Mouse (Mus musculus) embryonic facial prominence, embryonic 14.5 days (tissue): ENCODE results near the gene Lmntd1. TPM values are rescaled to one million over a fixed set of nuclear protein-coding genes. Genes with fewer than 3 reads are reported as not detected.

Experiments used
- ATAC-seq: fragments of 200-750 bp; cut with Nextera tagmentation; 2 replicates; pipeline ENCODE4 v1.8.0; 2017; ENCODE audit warnings: low read depth, moderate number of reproducible peaks, moderate TSS enrichment
- DNase-seq: peaks from one replicate; pipeline ENCODE4 v3.0.0-alpha.2; 2015; ENCODE audit warnings: low spot score
- H3K27ac ChIP-seq: fragments of 300-500 bp; sonication (generic); replicated peaks from 2 replicates; pipeline ENCODE4 v1.5.1; 2014; ENCODE audit warnings: low read depth, mild to moderate bottlenecking, low read length, moderate library complexity
- H3K27me3 ChIP-seq: fragments of 300-500 bp; sonication (generic); replicated peaks from 2 replicates; pipeline ENCODE4 v1.6.1; 2014; ENCODE audit warnings: low read length; ENCODE audit not compliant: control insufficient read depth, insufficient read depth
- H3K36me3 ChIP-seq: fragments of 300-500 bp; sonication (generic); 2 replicates; pipeline ENCODE4 v1.6.1; 2014; ENCODE audit warnings: low read length, mixed read lengths; ENCODE audit not compliant: control insufficient read depth, insufficient read depth
- H3K4me1 ChIP-seq: fragments of 300-500 bp; sonication (generic); 2 replicates; pipeline ENCODE4 v1.6.1; 2014; ENCODE audit warnings: antibody characterized with exemption, low read length; ENCODE audit not compliant: control insufficient read depth, insufficient read depth
- H3K4me2 ChIP-seq: fragments of 300-500 bp; sonication (generic); 2 replicates; pipeline ENCODE4 v1.6.1; 2014; ENCODE audit warnings: low read depth, mild to moderate bottlenecking, low read length, moderate library complexity, mixed read lengths
- H3K4me3 ChIP-seq: fragments of 300-500 bp; sonication (generic); 2 replicates; pipeline ENCODE4 v1.5.1; 2014; ENCODE audit warnings: low read depth, mild to moderate bottlenecking, low read length
- H3K9ac ChIP-seq: fragments of 300-500 bp; sonication (generic); 2 replicates; pipeline ENCODE4 v1.6.1; 2014; ENCODE audit warnings: low read depth, mild to moderate bottlenecking, low read length, moderate library complexity, mixed read lengths
- H3K9me3 ChIP-seq: fragments of 300-500 bp; sonication (generic); 2 replicates; pipeline ENCODE4 v1.6.1; 2016; ENCODE audit warnings: low read length; ENCODE audit not compliant: control insufficient read depth
- WGBS: fragments of 180-500 bp; shearing (Covaris S2); extraction: QIAGEN DNeasy Blood & Tissue Kit; methylation state at CpG from one replicate; pipeline ENCODE4 v1.1.7; 2014; 5-methylcytosine and 5-hydroxymethylcytosine counted together
- polyA plus RNA-seq: library from polyadenylated mRNA; unstranded; fragments of >200 nt; fragmentation: Nextera tagmentation; extraction: Ambion mirVana; gene quantifications from 2 replicates; pipeline ENCODE4 v1.2.1, GENCODE M21; 2014

Lmntd1 gene
- polyA plus RNA-seq, 1 experiment from 2014 or later = 1.3 TPM

DNA sequence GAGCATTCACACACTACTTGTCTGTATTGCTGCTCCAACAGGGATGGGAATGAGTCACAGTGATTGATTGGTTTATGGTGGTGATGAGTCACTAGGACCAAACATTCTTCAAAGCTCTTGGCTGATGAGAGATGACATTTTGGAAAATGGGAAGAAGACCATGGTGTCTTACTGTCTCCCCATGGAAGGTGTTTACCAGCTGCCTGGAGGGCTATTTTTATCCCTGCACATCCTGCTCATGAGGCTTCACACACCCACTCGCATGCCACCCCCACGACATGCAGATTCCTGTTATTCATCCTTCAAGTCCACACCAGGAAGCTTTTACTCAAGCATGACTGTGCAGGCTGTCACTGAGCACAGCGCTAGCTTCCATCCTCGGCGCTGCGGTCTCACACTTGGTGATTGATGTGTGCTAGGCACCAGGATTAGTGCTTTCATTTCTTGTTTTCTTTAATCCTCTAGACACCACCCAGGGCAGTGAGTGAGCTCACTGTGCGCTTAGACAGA is 240.4 kb downstream of the Lmntd1 start:
- H3K4me1 ChIP-seq = peaks cover 6% of the 10 kb centered on the region; the same call in 1 of the 2 replicates
- peak; percentile 63 for DNase-seq
- no peak overlapping the region for H3K9ac ChIP-seq
- H3K4me3 ChIP-seq = no peak overlapping the region
- peak; percentile 57 for ATAC-seq
- WGBS = 36% methylated on average over 7 of the region's 7 CpGs
- no peaks in the 10 kb centered on the region for H3K36me3 ChIP-seq
- no peak overlapping the region for H3K27ac ChIP-seq
- no peak overlapping the region for H3K4me2 ChIP-seq
- no peaks in the 10 kb centered on the region for H3K27me3 ChIP-seq
- no peaks in the 10 kb centered on the region for H3K9me3 ChIP-seq

GRCm38 (mm10) chr6:145372066-145372465 is 242.1 kb downstream of the Lmntd1 start:
- Histone ChIP-seq H3K9ac (no peak overlapping the region), H3K9me3 (no peaks in the 10 kb centered on the region), H3K4me2 (no peak overlapping the region), H3K27ac (no peak overlapping the region), H3K4me3 (no peak overlapping the region), H3K27me3 (no peaks in the 10 kb centered on the region), H3K4me1 (peaks cover 7% of the 10 kb centered on the region; the same call in 1 of the 2 replicates), H3K36me3 (no peaks in the 10 kb centered on the region)
- ATAC-seq (no peak), DNase-seq (no peak)
- 41% methylated on average over 2 of the region's 2 CpGs for WGBS

- H3K27me3 ChIP-seq = no peaks in the 10 kb centered on the region
- no peak for ATAC-seq
- no peaks in the 10 kb centered on the region for H3K9me3 ChIP-seq
- peaks cover 7% of the 10 kb centered on the region; the same call in 1 of the 2 replicates for H3K4me1 ChIP-seq
- no peak overlapping the region for H3K4me2 ChIP-seq
- 75% methylated on average over 4 of the region's 4 CpGs for WGBS
- no peak for DNase-seq
- no peak overlapping the region for H3K9ac ChIP-seq
- no peak overlapping the region for H3K27ac ChIP-seq
- no peaks in the 10 kb centered on the region for H3K36me3 ChIP-seq
- H3K4me3 ChIP-seq = no peak overlapping the region
These were observed 242.5 kb downstream of the Lmntd1 start for GRCm38 (mm10) chr6:145371586-145371985.

DNA sequence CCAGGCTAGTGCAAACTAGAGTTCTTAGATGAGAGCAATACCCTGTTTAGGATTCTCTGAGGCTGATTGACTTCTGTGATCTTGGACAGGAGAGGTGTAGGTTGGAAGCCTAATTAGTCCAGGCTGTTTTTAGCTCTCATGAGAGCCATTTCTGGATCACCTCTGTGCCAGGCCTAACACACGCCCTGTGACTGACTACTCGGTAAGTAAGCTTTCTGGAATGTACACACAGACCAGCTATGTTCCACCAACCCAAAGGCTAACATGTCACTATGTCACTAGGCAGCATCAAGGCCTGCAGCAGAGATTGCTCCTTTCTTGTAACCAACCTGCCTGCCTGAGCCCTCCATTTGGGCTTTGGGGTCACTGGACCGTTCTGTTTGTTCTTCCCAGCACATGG is 243.8 kb downstream of the Lmntd1 start:
- DNase-seq (no peak), ATAC-seq (no peak)
- H3K9ac ChIP-seq = no peak overlapping the region
- H3K4me2 ChIP-seq = no peak overlapping the region
- WGBS = 47% methylated on average over 3 of the region's 3 CpGs
- H3K27ac ChIP-seq = no peak overlapping the region
- H3K4me3 ChIP-seq = no peak overlapping the region
- no peaks in the 10 kb centered on the region for H3K27me3 ChIP-seq
- H3K36me3 ChIP-seq = no peaks in the 10 kb centered on the region
- H3K9me3 ChIP-seq = no peaks in the 10 kb centered on the region
- peaks cover 7% of the 10 kb centered on the region; the same call in 1 of the 2 replicates for H3K4me1 ChIP-seq

DNA sequence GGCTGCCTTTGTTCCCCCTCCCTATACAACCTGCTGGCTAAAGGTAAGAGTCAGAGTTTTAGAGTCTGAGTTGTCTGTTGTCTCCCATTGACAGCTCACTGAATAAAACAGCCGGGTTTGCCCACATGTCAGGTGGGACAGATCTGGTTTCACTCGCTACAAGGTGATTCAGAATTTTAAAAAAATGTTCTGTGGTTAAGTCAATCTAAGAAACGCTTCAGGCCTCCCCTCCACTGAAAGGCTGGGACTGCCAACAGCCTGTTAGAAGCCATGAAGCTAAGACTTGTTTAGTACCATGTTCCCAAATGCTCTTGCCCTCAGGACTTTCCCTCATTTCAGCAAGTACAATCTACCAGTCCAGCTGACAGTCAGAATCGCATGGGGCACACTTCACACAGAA is 244.8 kb downstream of the Lmntd1 start:
- WGBS = 22% methylated on average over 4 of the region's 4 CpGs
- DNase-seq (peak; percentile 62), ATAC-seq (peak; percentile 19; the same call in 1 of the 2 replicates)
- Histone ChIP-seq H3K4me3 (no peak overlapping the region), H3K4me1 (peaks cover 7% of the 10 kb centered on the region; the same call in 1 of the 2 replicates), H3K27ac (no peak overlapping the region), H3K36me3 (no peaks in the 10 kb centered on the region), H3K9ac (no peak overlapping the region), H3K4me2 (no peak overlapping the region), H3K9me3 (no peaks in the 10 kb centered on the region), H3K27me3 (no peaks in the 10 kb centered on the region)

DNA sequence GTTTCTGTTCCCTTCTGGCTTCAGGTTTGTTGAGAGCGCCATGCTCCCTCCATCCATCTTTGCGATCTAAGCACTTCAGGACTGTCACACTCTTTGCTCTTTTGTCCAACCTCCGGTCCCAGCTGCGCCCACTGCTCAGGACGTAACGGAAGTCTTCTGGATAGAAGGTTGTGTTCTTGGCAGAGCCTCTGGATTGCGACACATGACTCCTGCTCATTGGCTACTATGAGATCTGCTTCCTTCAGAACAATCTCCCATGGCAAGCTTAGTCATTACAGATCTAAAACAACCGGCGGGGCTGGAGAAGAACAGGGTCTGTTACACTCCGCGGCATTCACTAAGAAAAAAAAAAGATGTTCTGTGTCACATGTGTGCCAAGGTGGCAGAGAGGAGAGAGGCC is 247.6 kb downstream of the Lmntd1 start:
- Histone ChIP-seq H3K4me1 (peaks cover 16% of the 10 kb centered on the region), H3K4me3 (no peak overlapping the region), H3K27ac (no peak overlapping the region), H3K9me3 (no peaks in the 10 kb centered on the region), H3K9ac (no peak overlapping the region), H3K27me3 (no peaks in the 10 kb centered on the region), H3K4me2 (no peak overlapping the region), H3K36me3 (no peaks in the 10 kb centered on the region)
- WGBS = 93% methylated on average over 11 of the region's 11 CpGs
- DNase-seq (no peak), ATAC-seq (no peak)

GRCm38 (mm10) chr6:145363698-145364097 is 250.4 kb downstream of the Lmntd1 start:
- Histone ChIP-seq H3K4me2 (no peak overlapping the region), H3K27ac (no peak overlapping the region), H3K27me3 (no peaks in the 10 kb centered on the region), H3K36me3 (no peaks in the 10 kb centered on the region), H3K4me3 (no peak overlapping the region), H3K4me1 (peaks cover 27% of the 10 kb centered on the region), H3K9me3 (no peaks in the 10 kb centered on the region), H3K9ac (no peak overlapping the region)
- DNase-seq = peak; percentile 72
- WGBS = 37% methylated on average over 7 of the region's 7 CpGs
- ATAC-seq = no peak; the same call in 1 of the 2 replicates

DNA sequence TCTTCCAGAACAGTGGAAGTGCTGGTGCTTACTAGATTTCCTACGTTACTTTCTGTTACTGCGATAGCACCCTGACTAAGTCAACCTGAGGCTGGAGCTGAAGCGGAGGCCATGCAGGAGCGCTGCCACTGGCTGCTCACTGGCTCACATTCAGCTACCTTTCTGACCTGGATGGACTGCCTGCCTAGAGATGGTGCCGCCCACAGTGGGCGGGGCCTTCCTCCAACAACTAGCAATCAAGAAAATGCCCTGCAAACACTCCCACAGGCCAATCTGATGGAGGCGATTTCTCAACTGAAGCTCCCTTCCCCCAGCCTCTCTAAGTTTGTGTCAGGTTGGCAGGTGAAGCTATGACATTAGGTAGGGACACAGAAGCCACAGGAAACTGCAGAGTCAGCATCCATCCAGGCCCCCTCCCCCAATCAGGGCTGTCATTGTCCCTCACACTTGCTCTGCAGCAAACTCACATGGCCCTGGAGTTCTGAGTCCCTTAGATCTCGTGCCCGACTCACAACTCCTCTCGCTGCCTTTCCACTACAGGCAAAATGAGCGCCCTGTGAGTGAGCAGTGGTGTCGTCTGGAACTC is 252.9 kb downstream of the Lmntd1 start:
- no peak overlapping the region for H3K9ac ChIP-seq
- DNase-seq (no peak), ATAC-seq (no peak)
- no peaks in the 10 kb centered on the region for H3K36me3 ChIP-seq
- 0 out of 2 replicates have a peak, but pooled peaks cover under 1% of the 10 kb centered on the region for H3K9me3 ChIP-seq
- no peak overlapping the region for H3K4me2 ChIP-seq
- no peaks in the 10 kb centered on the region for H3K27me3 ChIP-seq
- peaks cover 36% of the 10 kb centered on the region for H3K4me1 ChIP-seq
- 65% methylated on average over 12 of the region's 12 CpGs for WGBS
- no peak overlapping the region for H3K27ac ChIP-seq
- H3K4me3 ChIP-seq = no peak overlapping the region
